Mouse (Mus musculus): Measurements from ENCODE around the gene Cfl2. TPM values are rescaled to one million over a fixed set of nuclear protein-coding genes. Genes with fewer than 3 reads are reported as not detected.
"Not testable (repeated sequence)": the region's sequence is repeated elsewhere in the genome, so short reads cannot be mapped to it uniquely, and the experiment has no call there.

Gene Cfl2
- total RNA-seq, 1 experiment from 2014 or later, result 26.1 TPM

DNA sequence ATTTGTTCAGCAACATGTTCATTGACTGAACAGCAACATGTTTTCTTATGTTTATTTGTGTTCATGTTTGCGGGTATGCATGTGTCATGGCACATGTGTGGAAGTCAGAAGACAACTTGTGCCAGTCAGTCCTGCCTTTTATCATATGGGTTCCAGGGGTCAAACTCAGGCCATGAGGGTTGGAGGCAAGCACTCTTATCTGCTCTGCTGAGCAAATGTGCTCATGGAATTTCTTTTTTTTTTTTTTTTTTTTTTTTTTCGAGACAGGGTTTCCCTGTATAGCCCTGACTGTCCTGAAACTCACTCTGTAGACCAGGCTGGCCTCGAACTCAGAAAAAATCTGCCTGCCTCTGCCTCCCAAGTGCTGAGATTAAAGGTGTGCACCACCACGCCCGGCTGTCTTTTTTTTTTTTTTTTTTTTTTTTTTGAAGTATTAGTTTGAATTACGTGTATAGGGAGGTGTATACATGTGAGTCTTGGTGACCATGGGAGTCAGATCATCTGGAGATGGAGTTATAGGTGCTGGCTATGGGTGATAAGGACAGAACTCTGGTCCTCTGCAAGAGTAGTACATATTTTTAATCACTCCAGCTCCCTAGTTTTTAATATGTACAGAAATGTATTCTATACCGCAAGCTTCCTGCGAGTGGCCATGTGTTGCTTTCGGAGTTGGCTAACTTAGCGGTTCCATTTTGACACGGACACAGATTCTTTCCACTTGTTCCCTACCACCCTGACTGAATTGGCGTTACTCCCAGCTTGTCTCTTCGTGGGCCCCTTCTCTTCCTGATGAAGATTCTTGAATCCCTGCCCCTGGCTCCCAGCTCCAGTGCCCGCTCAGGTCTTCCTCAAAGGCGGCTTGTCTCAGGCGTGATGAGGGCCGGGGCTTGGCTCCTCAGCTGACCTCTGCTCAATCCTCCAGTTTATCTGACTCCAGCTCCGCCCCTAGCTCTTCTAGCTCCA, 26.8 kb downstream of the Cfl2 start:
- ATAC-seq (replicated peaks in 1 of 2; ENCODE audit: insufficient read depth in 1 of 2, low FRiP score in 2 of 2, low TSS enrichment in 1 of 2, low read depth in 1 of 2, poor library complexity in 2 of 2, severe bottlenecking in 2 of 2), result no peak

DNA sequence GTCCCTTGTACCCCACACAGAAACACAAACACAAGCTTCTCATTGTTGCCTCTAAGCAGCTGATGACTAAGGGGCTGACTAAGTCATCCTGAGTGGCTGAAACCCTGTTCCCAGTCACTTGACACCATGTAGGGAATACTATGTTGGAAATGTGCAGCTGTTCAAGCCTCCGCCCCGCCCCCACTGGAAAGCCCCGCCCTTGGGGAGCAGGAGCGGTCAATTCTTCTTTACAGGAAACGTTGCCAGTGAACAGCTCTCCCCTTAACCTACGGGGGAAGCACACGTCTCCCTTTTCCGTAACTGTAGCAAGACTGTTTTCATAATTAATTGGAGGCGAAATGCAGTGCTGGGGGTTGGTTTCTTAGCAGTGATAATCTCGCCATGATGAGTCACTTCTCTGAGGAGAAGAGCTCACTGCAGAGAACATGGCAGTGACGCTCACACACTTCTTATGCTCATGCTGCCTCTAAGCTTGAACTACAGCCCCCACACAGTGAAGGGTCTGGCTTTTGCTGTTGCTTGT, 27.7 kb downstream of the Cfl2 start:
- peak; percentile 48 to 71 for ATAC-seq (replicated peaks in 1 of 2; ENCODE audit: insufficient read depth in 1 of 2, low FRiP score in 2 of 2, low TSS enrichment in 1 of 2, low read depth in 1 of 2, poor library complexity in 2 of 2, severe bottlenecking in 2 of 2)

DNA sequence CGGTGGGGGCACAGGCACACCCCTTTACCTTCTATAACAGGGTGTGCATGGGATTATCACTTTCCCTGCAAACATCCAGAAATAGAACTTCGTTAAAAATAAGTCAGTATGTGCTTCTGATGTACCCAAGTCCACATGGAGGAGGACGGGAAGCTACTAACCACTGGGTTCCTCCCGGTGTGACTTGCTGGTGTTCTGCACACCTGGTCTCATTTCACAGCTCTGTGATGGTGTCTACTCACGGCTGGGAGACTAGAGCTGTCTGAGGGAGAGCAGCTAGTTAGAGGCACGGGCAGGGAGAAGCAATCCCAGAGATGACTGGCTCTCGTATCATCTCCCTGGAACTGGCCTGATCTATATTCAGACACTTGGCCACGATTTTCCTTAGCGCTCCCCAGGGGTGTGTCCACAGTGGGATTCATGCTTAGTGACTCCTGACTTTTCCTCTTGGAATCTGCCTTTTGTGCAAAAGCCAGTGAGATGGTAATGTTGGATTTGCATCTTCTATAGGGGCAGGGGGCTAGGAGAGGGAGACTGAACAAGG, 28.7 kb downstream of the Cfl2 start:
- no peak for ATAC-seq (replicated peaks in 1 of 2; ENCODE audit: insufficient read depth in 1 of 2, low FRiP score in 2 of 2, low TSS enrichment in 1 of 2, low read depth in 1 of 2, poor library complexity in 2 of 2, severe bottlenecking in 2 of 2)

DNA sequence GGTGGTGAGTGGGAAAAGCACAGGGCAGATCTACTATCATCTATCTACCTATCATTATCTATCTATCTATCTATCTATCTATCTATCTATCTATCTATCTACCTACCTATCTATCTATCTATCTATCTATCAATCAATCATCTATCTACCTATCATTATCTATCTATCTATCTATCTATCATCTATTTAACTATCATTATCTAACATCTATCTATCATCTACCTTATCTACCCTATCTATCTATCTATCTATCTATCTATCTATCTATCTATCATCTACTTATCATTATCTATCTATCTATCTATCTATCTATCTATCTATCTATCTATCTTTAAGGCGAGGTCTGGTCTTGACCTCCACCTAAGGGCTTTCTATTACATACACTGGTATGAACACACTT, 30.8 kb downstream of the Cfl2 start:
- not testable (repeated sequence) for ATAC-seq (replicated peaks in 1 of 2; ENCODE audit: insufficient read depth in 1 of 2, low FRiP score in 2 of 2, low TSS enrichment in 1 of 2, low read depth in 1 of 2, poor library complexity in 2 of 2, severe bottlenecking in 2 of 2)

DNA sequence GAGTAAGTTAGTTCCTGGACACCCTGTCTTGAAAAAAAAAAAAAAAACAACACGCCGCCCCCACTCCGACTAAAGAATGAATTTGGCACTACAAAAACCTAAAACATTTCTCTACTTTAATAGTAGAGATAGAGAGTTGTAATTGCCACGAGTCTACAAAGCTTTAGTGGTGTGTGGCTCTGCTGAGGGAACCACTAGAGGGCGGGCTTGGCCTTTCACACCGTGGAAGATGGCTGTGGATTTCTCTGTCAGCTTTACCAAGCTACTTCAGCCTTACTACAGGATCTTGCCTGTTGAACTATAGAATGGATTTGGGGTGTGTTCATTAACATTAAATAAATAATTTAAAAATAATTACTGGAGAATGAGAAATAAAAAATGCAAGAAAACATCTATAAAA, 32.1 kb downstream of the Cfl2 start:
- ATAC-seq (replicated peaks in 1 of 2; ENCODE audit: insufficient read depth in 1 of 2, low FRiP score in 2 of 2, low TSS enrichment in 1 of 2, low read depth in 1 of 2, poor library complexity in 2 of 2, severe bottlenecking in 2 of 2), result peak; percentile 78 to 83

DNA sequence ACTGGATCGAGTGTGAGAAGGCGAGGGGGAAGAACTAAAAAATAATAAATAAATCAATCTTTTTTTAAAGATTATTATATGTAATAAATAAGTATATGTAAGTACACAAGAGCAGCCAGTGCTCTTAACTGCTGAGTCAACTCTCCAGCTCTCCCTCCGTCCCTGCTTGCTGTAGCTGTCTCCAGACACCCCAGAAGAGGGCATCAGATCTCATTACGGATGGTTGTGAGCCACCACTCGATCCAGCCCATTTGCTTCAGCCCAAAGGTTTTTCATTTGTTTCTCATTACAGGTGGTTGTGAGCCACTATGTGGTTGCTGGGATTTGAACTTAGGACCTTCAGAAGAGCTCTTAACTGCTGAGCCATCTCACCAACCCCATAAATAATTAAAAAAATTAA, 32.8 kb downstream of the Cfl2 start:
- ATAC-seq (replicated peaks in 1 of 2; ENCODE audit: insufficient read depth in 1 of 2, low FRiP score in 2 of 2, low TSS enrichment in 1 of 2, low read depth in 1 of 2, poor library complexity in 2 of 2, severe bottlenecking in 2 of 2), result no peak

DNA sequence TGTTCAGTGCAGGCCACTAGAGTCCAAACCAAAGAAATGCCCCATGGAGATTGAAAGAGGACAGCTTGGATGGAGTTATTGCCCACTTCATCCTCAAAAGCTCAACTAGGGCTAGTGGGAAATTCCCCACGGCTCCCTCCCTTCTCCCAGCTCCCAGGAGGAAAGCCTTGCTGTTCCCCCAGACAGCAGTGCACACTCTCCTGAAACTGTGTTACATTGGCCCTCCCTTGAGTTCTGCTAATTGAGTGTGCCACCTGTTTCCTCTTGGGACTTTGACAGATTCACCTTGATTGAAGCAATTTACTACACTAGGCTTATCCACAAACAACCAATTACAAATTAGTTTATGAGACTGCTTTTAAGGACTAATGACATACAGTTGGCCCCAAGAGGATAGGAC, 34.6 kb downstream of the Cfl2 start:
- ATAC-seq (replicated peaks in 1 of 2; ENCODE audit: insufficient read depth in 1 of 2, low FRiP score in 2 of 2, low TSS enrichment in 1 of 2, low read depth in 1 of 2, poor library complexity in 2 of 2, severe bottlenecking in 2 of 2), result no peak

DNA sequence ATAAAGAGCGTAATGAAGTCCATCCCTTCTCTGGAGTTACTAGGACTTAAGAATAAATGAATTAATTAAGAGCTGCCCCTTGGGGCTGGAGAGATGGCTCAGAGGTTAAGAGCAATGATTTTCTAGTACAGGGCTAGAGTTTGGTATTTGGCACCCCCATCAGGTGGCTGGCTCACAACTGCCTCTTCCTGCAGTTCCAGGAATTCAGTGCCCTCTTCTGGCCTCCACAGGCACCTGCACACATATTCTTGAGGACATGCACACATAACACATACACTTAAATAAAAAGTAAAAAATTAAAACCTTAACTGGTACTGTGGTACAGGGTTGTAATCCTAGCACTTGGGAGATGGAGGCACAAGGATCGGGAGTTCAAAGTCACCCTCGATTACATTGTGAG, 37.5 kb downstream of the Cfl2 start:
- ATAC-seq (replicated peaks in 1 of 2; ENCODE audit: insufficient read depth in 1 of 2, low FRiP score in 2 of 2, low TSS enrichment in 1 of 2, low read depth in 1 of 2, poor library complexity in 2 of 2, severe bottlenecking in 2 of 2), result 0 out of 4 replicates have a peak, but pooled peaks have one; percentile 27 to 34

DNA sequence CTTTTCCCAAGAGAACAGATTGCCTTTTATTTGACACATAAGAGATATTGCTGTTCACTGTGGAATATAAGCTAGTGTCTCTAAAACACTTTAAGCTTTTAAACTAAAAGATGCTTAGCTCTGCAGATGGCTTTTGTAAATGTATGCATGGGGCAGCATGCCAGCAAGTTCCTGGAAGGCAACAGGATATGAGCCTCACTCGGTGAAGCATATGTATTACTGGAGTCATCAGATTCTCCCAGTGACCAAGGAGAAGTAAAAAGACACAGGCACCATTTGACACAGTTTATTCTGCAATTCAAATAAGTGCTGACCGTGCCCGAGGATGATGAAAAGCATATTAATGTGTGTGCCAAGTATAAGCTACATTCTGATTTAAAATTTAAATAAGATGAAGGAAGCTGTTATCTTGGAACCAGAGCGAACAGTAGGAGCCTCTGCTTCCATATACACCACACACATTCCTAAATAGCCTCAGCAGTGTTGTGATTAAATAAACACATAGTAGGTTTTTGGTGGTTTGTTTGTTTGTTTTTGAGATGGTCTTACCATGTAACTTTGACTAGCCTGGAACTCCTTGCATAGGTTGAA, 39.7 kb downstream of the Cfl2 start:
- ATAC-seq (replicated peaks in 1 of 2; ENCODE audit: insufficient read depth in 1 of 2, low FRiP score in 2 of 2, low TSS enrichment in 1 of 2, low read depth in 1 of 2, poor library complexity in 2 of 2, severe bottlenecking in 2 of 2), result no peak

DNA sequence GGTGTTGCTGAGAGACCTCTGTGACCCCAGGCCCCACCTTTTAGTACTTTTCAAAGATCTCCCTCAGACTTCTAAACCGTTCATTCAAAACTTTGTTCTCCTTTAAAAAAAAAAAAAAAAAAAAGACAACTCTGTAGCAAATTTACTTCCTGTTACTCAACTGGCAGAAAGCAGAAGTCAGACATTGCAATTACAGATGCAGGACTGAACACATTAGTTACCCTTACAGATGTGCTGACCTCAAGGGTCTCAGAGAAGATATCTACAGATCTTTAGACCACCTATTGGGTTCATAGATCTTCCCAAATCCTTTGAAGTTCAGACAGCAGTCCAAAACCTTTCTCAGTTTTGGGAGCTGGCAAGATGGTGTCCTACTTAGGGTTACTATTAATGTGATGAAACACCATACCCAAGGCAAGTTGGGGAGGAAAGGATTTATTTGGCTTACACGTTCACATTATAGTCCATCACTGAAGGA, 42.0 kb downstream of the Cfl2 start:
- peak; percentile 76 to 86 for ATAC-seq (replicated peaks in 1 of 2; ENCODE audit: insufficient read depth in 1 of 2, low FRiP score in 2 of 2, low TSS enrichment in 1 of 2, low read depth in 1 of 2, poor library complexity in 2 of 2, severe bottlenecking in 2 of 2)

DNA sequence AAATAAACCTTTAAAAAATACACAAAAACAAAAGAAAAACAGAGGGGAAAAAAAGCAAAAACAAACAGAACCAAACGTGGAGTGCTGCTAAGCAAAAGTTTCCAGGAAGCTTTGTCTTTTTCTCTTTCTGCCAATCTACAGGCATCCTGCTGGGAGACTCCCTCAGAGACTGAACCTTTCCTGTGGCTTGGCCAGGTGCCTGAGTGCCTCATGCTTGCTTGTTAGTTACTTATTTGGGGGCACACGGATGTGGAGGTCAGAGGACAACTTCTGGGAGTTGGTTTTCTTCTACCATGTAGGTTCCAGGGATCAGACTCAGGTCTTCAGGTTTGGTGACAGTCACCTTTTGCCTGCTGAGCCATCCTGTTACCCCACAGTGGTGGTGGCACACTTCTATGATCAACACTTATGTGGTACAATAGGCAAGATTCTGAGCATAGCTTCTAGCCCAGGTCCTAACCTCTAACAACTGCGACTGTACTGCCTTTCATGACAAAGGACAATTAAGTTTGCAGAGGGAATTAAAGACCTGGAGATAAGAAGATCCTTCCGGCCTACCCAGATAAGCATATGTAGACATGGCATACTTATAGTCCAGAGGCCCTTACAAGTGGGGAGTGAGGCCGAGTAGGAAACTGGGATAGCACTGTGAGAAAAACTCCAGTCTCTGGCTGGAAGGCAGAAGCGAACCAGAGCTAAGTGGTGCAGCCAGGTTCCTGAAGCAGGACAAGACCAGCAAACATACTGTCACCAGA, 43.3 kb downstream of the Cfl2 start:
- ATAC-seq (replicated peaks in 1 of 2; ENCODE audit: insufficient read depth in 1 of 2, low FRiP score in 2 of 2, low TSS enrichment in 1 of 2, low read depth in 1 of 2, poor library complexity in 2 of 2, severe bottlenecking in 2 of 2), result no peak

DNA sequence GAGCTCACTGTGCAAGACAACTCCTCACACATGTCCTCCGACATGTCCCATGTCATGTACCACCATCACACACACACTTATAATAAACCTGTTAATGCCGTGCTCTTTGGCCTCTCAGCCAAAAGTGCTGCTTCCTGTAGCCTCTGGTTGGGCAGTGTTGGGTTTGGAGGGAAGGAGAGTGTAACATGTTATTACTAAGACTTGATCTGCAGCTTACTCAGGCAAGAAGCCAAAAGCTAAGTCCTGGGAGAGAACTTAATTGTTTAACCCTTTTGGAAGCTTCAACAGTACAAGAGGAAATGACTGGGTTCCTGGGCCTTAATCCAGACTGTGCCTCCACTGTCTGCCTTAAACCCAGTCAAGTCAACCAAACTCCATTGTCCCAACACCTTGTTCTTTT, 52.5 kb downstream of the Cfl2 start:
- no peak for ATAC-seq (replicated peaks in 1 of 2; ENCODE audit: insufficient read depth in 1 of 2, low FRiP score in 2 of 2, low TSS enrichment in 1 of 2, low read depth in 1 of 2, poor library complexity in 2 of 2, severe bottlenecking in 2 of 2)

Other genes with a start within 250 kb of the Cfl2 start
- gene Sptssa, start 206.3 kb downstream of the Cfl2 start, total RNA-seq (2017), result 210 and 247 TPM in 2 replicates
- gene Eapp, start 167.0 kb downstream of the Cfl2 start, total RNA-seq (2017), result 66.3 and 116 TPM in 2 replicates
- gene Snx6, start 67.2 kb downstream of the Cfl2 start, total RNA-seq (2017), result 108 and 111 TPM in 2 replicates
- not detected in 2 replicates for gene Gm20403, start 123.7 kb upstream of the Cfl2 start, total RNA-seq (2017)
- 66.6 and 74.0 TPM in 2 replicates for gene Baz1a, start 151.5 kb upstream of the Cfl2 start, total RNA-seq (2017)
- gene 2700097O09Rik, start 217.2 kb upstream of the Cfl2 start, total RNA-seq (2017), result 7.3 and 9.9 TPM in 2 replicates
- gene Srp54a, start 217.4 kb upstream of the Cfl2 start, total RNA-seq (2017), result 131 and 262 TPM in 2 replicates